Mouse (Mus musculus) liver, adult 2 months (tissue): ENCODE data around the gene Cfap44.

Source experiments
- CTCF ChIP-seq: fragments of 200-500 bp; IDR thresholded peaks from 2 replicates; pipeline ENCODE4 v1.5.1; 2011; ENCODE audit warnings: low read depth, low read length, control low read depth
- POLR2A ChIP-seq: fragments of 200-500 bp; IDR thresholded peaks from 2 replicates; pipeline ENCODE4 v1.6.1; 2011; ENCODE audit warnings: low read length, control low read depth; ENCODE audit not compliant: insufficient read depth; ENCODE audit errors: extremely low read depth

DNA sequence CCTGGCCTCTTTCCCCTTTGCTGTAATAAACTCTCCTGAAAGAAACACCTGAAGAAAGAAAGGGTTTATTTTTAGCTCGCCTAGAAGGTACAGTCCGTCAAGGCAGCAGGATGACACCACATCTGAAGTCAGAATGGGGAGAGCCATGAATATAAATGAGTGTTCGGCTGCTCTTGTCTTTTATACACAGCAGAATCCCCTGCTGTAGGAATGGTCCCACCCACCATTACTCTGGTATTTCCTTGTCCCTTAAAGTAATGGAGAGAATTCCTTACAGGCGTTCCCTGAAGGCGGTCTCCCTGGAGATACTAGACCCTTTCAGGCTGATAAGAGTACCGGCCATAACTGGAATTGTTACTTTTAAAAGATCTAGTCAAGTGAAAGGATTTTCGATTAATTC lies 35.4 kb downstream of the Cfap44 start:
- no peak for TF ChIP-seq CTCF
- TF ChIP-seq POLR2A: no peak
